Mouse (Mus musculus): ENCODE measurements at regions not wholly inside any gene's neighbourhood (a gene's known extent, or its start where the extent isn't known, plus 50 kb on each side); places are given as distances from the start of the nearest gene placed in this dataset.
A peak's percentile ranks its signal among the peaks of the same experiment; 100 is the strongest.

DNA sequence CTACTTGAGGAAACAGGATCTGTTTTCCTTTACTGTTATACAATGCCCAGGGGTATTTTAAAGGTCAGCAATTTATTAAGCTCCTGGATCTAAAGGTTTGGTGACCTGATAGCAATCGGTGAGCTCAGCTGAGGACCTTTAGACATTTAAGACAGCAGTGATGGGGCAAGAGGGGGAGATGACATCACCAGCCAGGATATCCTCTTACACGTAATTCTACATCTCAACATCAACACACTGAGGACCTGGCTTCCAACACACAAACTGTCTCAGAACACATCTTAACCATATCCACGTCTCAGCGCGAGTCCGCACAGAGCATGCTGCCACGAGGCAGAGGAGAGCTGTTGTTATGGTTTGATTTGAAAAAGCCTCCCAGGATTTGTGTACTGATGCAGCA, 69.2 kb downstream of the Nhlrc3 start:
- DNase-seq = no peak

DNA sequence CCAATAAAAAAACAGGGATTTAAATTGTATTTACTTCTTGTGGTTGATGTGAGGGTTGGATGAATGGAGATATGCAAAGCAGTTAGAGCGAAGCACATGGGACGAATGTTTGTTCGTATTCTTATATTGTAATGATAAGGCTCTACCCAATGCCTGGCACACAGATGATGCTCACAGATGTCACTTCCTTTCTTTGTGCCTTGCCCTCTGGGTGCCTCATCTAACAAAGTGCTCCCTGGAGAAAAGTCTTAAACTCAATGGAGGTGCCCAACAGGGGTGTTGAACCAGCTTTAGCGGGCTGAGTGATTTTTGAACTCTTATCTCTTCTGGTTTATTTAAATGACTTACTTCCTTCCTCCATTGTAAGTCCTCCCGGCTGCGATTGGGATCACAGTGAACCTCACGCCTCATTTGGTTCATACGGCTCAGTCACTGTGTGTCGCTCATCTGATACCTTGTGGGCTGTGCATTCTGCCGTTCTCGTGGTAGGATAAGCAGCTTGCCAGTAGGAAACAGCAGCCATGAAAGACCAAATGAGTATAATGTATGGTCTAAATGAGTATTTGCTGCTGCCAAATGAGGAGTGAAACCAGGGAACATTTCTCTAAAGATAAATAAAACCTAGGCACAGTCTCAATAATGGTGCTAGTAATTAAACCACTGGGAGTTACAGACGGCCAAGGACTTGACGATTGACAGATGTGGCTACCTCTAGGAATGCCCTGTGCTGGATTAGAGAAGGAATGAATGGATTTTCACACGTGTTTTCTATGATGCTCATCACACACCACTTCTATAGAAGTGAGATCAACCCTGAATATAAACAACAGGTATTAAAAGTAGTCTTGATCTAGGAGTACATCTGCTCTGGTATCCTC, 81.2 kb downstream of the Nhlrc3 start:
- no peak for DNase-seq

DNA sequence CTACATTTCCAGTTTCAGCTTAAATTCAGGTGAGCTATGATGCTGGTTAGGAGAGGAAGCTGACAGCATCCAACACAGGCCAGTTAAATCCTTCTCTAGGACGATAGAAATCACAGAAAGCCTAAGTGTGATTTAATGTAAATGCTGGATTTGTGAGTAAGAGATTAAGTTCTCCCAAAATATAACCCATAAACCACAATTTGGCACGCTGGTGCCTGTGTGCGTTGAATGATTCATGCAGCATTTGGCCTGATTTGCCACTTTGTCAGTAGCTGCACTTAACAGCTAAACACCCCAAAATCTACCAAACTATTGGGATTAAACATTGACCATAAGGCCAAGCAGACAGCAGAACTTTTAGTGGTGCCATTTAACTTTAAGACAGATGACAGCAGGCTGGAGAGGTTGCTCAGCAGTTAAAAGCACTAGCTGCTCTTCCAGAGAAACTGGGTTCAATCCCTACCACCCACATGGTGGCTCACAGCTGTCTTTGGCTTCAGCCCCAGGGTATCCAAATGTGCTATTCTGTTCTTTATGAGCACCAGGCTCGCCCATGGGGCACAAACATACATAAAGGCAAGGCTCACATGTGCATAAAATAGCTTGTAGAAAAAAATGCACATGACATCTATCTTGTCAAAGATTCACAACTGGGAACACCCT, 83.5 kb downstream of the Nhlrc3 start:
- DNase-seq = no peak

DNA sequence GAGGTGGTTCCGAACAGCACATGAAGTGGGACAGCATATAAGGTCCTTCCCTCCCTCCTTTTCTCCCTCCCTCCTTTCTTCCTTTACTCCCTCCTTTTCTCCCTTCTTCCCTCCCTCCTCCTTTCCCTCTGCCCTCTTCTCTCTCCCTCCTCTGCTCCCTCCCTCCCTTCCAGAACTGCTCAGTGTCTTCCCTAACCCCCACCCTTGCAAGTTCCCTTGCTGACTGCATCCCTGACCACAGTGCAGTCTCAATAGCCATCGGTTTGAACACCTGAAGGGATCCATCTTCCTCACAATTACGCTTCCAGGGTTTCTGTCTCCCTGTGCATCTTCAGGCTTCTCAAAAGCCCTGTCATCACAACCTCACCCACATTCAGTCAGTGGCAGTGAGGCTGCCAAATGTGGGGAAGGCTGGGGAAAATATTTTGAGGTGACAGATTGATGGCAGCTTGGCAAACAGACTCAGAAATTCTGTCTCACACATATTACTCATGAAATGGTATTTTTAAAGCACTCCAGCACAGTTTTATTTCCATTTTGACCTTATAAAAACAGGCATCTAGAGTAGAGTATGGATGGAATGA, 86.2 kb downstream of the Nhlrc3 start:
- DNase-seq = no peak

DNA sequence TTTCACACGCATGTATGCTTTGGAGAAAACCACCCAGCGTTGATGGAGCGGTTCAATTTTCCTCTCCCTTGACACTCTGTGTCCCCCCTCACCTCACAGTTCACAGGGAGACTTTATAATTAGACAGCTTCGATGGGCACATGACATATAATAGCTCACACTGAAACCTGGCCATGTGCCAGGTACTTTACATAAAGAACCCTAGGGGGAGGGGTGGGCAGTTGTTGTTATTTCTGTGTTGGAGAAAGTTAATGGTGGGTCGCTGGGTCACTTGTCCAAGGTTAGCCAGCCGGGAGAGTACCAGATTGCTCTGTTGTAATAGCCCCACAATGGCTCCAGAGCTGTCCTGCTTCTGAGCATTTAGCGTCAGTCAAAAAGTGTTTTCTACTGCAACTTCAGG, 90.2 kb downstream of the Nhlrc3 start:
- peak in 1 of 2 experiments; percentile 7 for DNase-seq

DNA sequence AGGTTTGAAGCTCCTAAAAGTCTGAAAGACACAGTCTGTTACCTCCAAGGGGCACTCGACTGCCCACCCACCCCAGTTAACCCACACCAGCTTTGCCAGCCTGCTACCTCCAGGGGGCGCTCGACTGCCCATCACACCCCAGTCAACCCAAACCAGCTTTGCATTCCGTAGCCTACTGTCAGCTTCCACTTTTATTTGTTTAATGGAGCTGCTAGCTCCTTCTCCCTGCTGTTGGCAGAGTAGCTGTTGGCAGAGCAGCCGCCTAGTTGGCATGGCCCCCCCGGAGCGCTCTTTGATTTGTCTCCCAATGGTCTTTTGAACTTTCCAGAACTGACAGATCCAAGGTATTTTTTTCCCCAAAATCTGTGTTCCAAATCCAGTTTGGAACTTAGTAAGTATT, 91.2 kb downstream of the Nhlrc3 start:
- DNase-seq = peak; percentile 27 to 45

DNA sequence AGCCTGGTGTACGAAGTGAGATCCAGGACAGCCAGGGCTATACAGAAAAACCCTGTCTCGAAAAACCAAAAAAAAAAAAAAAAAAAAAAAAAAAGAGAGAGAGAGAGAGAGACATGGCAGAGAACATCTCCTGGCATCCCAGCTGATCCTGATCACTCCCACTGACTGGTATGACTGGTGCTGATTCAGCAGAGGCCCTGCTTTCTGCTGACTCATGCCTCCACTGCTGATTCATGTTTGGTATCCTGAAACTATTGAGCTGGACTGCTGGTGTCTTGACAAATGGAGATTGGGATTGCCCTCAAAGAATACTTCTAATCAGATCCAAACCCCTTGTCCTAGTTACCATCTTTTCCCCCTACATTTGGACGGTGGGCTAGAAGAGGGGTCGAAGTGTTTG, 101.9 kb downstream of the Nhlrc3 start:
- DNase-seq = no peak

DNA sequence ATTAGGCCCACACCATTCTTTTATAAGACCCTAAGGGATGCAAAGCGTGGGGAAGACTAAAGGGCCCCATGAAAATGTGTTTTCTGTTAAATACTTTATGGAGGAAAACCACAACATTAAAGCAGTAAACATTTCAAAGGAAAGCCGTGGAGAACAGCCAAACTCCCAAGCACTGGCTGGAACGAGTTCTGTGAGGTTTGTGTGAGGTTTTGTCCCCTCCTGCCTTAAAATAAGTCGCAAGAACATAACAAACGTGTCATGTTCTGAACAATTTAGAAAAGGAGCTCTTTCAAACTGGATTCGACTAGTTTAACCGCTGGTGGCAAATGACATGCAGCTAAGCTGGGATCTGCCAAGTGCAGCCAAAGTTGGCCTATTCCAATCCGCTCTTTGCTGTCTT, 109.4 kb downstream of the Nhlrc3 start:
- no peak for DNase-seq

DNA sequence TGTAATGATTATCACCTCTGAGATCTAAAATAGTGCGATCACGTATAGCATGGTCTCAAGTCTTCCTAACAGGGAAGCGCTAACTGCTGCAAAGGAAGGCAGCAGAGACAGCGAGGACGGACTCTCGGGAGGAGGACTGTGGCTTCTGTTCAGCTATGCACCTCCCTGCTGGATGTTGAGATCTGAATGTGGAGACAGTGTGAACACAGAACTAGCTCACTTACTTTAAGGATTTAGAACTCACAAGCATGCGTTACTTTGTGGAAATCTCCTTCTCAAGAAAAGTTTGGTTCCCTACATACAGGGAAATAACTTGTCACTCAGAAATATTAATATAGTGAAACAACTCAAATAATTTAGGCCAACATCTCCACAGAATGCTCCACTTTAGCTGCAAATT, 109.8 kb downstream of the Nhlrc3 start:
- no peak for DNase-seq

DNA sequence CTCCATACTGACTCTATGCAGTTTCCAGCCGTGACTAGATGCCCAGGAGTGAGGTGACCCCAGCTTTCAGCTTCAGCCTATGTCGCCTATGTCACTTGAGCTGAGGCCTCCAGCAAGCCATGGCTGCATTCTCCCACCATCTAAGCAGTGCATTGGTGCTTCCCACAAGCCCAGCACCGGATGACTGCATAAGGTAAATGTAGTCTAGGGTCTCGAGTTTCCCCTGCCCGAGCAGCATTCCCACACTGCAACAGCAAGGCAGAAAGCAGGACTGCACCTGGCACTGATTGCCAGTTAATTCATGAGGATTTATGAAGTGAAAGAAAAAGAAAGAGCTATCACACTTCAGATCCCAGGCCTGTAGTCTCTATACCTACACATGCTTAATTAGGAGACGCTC, 119.5 kb downstream of the Nhlrc3 start:
- no peak for DNase-seq

DNA sequence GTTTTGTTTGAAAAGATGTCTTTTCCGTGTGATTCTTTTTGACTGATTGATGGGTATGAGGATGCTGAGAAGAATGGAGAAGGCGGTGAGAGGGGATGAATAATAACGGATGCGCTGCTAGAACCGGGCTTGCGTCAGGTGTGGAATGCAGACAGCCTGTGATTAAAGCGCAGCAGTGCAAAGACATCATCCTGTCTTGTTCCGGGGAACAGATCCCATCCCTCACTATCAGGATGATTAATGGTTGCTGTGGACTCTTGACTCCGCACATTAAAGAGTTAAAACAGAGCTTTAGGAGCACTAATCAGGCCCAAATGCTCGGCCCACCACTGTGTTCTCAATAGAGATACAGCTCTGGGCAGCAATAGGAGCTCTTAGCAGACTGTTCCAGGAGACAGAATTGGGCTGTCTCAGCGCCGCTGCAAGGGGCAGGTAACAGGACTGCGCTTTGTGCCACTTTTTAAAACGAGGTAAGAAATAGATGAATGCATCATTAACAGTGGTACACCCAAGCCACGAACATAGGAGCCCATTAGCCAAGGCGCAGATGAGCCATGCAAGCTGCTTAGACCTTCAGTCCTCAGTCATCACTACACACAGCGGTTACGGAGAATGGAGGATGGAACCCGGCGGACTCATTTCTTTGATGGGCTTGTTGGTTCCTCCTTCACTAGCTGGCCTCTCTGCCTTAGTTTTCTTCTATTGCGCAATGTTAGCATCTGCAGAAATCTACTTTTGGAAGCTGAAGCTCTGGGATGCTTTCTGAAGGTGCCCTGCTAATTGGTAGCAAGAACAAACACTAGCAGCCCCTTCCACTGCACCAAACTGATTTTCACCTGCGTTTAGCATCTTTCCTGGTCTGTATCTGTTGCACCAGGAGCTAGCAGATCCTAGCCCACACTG, 121.6 kb downstream of the Nhlrc3 start:
- no peak for DNase-seq

DNA sequence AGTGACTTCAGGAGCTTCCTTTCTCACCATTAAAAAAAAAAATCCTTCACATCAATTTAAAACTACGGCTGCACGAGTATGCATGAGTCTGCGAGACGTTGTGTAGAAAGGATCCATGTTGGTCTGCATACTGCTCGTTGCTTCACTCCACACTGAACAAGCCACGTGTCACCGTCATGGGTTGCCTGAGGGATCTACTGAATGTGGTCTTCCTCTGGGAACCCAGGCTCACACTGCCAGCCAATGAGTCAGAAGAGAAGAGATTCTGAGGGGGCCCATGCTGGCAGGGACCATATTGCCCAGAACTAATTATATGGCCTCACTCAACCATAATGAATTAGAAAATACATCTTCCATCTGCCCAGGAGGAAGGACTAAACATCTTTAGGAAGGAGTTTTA, 124.6 kb downstream of the Nhlrc3 start:
- no peak for DNase-seq

DNA sequence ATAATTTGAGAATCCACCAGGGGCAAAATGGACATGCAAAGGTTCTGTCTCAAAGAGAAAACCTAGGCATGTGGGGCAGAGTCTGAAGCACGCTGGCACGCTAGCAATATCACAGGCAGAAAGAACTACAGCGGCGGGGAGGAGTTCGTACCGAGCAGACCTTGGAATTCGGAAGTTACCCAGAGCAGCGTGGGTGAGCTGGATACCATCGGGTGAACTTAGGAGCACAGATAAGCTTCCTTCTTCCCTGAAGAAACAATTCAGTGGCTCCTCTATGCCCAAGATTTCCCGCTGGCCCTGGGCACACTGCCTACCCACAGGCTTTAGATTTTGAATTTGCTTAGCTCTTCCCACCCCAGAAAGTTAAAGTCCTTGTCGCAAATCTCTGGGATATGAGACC, 129.1 kb downstream of the Nhlrc3 start:
- peak; percentile 52 to 63 for DNase-seq

DNA sequence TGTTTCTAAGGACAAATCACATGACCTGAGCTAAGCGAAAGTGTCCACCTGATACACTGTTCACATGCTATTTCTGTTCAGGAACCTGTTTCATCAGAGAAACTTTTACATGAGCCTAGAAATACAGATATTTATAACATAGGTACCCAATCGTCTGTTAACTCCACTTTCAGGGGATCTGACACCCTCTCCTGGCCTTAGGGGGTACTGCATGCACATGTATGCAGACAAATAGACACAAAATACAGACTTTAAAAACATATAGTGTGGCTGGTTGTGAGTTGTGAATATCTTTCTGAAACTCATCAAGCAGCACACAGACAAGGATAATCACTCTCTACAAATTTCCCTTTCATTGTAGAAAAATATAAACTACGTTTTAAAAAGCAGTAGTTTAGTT, 133.6 kb downstream of the Nhlrc3 start:
- DNase-seq = peak; percentile 15 to 57

DNA sequence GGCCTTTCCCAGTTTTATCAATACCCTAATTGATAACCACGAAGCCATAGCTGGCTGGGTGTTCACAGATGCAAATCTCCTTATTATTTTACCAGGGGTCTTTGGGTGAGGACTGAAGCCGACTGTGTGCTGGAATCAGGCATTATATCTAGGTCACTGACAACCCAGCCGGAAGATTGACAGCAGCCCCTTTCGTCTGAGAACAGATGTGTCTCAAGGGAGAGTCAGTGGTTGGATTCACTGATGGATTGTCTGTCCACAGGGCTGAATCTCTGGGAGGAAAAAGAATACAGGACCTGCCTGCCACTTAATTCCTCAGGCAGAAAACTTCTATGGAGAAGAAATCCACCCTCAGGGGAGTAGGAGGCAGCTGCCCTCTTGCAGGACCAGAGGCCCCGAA, 135.7 kb downstream of the Nhlrc3 start:
- no peak for DNase-seq

DNA sequence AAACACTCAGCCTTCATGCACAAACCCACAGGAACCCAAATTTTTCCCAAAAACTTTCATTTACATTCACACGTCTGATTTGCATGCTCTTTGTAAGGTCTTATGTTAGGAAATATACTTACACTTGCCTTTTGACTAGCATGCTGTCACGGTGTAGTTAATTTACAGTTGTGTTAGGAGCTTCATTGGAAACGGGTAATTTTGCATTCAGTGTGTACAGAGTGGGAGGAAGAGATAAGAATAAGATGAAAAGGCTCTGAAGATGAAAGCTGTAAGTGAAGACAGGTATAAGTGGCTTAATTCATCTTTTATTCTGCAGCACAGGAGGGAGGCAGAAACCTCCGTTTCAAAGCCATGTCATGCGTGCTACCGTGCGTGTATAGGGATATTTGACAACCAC, 136.2 kb downstream of the Nhlrc3 start:
- DNase-seq = no peak

DNA sequence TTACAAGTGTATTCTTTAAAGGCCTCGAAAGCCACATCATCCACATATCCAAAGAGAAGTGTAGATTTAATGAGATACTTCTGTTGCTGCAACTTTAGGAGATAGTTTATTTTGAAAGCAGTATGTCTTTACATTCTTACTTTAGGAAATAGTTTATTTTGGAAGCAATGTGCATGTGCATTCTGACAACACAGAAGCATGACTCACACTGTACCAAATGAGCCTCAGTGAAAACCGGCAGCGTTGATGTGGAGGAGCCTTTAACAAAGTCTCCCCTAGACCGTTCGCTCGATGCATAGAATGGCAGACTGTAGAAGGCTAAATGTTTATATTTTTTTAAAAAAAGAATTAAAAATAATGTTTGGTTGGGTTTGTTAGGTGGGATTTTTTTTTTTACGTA, 138.1 kb downstream of the Nhlrc3 start:
- no peak for DNase-seq

DNA sequence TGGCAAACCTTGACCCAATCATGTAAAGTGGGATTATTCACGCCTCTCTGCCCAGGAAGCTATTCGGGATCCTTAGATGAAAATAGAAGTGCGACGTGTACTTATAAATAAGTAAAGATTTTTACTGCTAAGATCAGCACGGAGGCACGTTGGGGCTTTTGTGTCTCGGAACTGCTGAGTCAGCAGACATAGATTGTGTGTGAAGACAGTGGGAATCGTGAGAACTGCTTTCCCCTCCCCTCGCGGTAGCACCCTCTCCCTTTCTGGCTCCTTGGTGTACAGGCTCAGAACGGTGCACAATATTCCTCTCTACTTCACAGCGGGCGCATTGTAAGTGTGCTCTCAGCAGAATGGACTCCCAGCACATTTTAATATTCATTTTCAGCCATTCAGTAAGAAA, 138.7 kb downstream of the Nhlrc3 start:
- DNase-seq = no peak

DNA sequence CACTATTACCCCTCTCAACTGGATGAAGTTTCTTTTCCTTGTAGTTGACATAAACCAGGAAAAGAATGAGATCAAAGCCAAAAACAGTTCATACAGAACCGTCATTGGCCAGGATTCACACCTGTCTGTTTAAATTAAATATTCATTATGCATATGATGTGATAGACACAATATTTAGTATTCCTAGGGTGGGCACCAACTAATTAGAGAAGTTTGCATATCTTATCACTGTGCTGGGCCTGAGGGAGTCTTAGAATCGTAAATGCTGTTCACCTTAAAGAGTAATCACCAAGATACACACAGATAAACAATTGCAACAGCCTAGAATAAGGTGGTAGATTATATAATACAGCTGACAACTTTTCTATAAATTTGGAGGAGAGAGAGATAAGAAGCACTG, 147.7 kb downstream of the Nhlrc3 start:
- no peak for DNase-seq
